Mouse (Mus musculus) lung, embryonic 15.5 days (tissue): Measurements from ENCODE around the gene Tcp10a. TPM values are rescaled to one million over a fixed set of nuclear protein-coding genes. Genes with fewer than 3 reads are reported as not detected.
"Not testable (repeated sequence)": the region's sequence is repeated elsewhere in the genome, so short reads cannot be mapped to it uniquely, and the experiment has no call there.

Source experiments
- ATAC-seq: fragments of 200-750 bp; cut with Nextera tagmentation; 2 replicates; pipeline ENCODE4 v1.8.0; 2017; ENCODE audit warnings: moderate number of reproducible peaks, borderline replicate concordance; ENCODE audit not compliant: low FRiP score, low TSS enrichment; ENCODE audit errors: extremely low read depth
- H3K27ac ChIP-seq: fragments of 300-500 bp; sonication (generic); 2 replicates; pipeline ENCODE4 v1.5.1; 2015; ENCODE audit warnings: moderate library complexity, mild to moderate bottlenecking, inconsistent platforms
- H3K27me3 ChIP-seq: fragments of 300-500 bp; sonication (generic); 2 replicates; pipeline ENCODE4 v1.6.1; 2015; ENCODE audit warnings: inconsistent platforms
- H3K36me3 ChIP-seq: fragments of 300-500 bp; sonication (generic); 2 replicates; pipeline ENCODE4 v1.6.1; 2015; ENCODE audit warnings: inconsistent platforms
- H3K4me1 ChIP-seq: fragments of 300-500 bp; sonication (generic); 2 replicates; pipeline ENCODE4 v1.6.1; 2015; ENCODE audit warnings: inconsistent platforms
- H3K4me2 ChIP-seq: fragments of 300-500 bp; sonication (generic); 2 replicates; pipeline ENCODE4 v1.6.1; 2015; ENCODE audit warnings: inconsistent platforms, mild to moderate bottlenecking, moderate library complexity
- H3K4me3 ChIP-seq: fragments of 300-500 bp; sonication (generic); 2 replicates; pipeline ENCODE4 v1.5.1; 2015; ENCODE audit warnings: mild to moderate bottlenecking, inconsistent platforms
- H3K9ac ChIP-seq: fragments of 300-500 bp; sonication (generic); 2 replicates; pipeline ENCODE4 v1.6.1; 2015; ENCODE audit warnings: inconsistent platforms
- H3K9me3 ChIP-seq: fragments of 300-500 bp; sonication (generic); 2 replicates; pipeline ENCODE4 v1.6.1; 2016; ENCODE audit warnings: inconsistent platforms
- WGBS: fragments of 180-500 bp; shearing (Covaris S2); methylation state at CpG from one replicate; pipeline ENCODE4 v1.1.7; 2015; 5-methylcytosine and 5-hydroxymethylcytosine counted together
- polyA plus RNA-seq: library from polyadenylated mRNA; unstranded; fragments of >200 nt; fragmentation: Nextera tagmentation; extraction: Ambion mirVana; gene quantifications from 2 replicates; pipeline ENCODE4 v1.2.1, GENCODE M21; 2015

The Tcp10a gene
- polyA plus RNA-seq, 1 experiment from 2014 or later: 0.09 TPM

DNA sequence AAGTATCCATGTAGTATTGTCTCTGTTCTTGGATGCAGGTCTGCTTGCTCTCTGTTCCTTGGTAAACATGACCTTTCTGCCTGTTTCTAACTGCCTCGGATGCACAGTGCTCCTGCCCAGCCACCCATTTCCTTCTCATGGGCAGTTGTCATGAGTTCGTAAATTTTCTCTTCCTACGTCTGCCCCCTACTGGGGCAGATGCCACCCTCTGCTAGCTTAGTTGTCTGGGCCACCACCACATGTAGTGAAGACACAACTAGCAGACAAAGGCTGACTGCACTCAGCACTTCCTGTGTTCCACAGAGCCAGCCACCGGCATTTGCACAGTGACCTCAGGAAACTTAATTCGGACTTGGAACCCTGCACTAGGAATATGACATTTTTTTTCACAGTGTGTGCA is 8.3 kb downstream of the Tcp10a start:
- not testable (repeated sequence) for H3K9me3 ChIP-seq, ATAC-seq, H3K4me1 ChIP-seq, H3K4me3 ChIP-seq, H3K9ac ChIP-seq, H3K27ac ChIP-seq, H3K27me3 ChIP-seq, H3K4me2 ChIP-seq, H3K36me3 ChIP-seq
- 61% methylated on average over 3 of the region's 5 CpGs for WGBS

DNA sequence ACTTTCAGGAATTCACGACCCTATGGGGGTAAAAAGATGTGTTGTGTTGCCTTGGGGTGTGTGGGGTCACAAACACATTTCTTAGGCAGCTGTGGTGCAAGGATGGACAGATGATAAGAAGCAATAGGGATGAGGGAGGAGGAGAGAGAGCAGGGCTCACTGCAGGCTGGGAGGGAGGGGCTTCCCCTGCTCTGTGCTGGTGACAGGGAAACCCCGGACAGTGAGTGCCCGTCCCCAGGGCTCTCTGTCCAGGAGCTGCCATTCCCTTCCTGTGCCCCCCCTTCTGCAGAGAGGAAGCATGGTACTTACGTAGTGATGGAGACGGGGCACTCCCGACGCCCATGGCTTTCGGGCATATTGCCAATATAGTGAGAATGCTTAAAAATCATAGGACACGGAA is 12.9 kb downstream of the Tcp10a start:
- H3K4me1 ChIP-seq, H3K9me3 ChIP-seq, H3K27me3 ChIP-seq, H3K27ac ChIP-seq, H3K36me3 ChIP-seq, H3K4me2 ChIP-seq, H3K9ac ChIP-seq, H3K4me3 ChIP-seq: not testable (repeated sequence)
- WGBS: 32% methylated on average over 9 of the region's 9 CpGs
- ATAC-seq: peak; percentile 64; the same call in 1 of the 2 replicates

- H3K36me3 ChIP-seq, H3K27ac ChIP-seq, ATAC-seq, H3K4me3 ChIP-seq, H3K4me1 ChIP-seq, H3K9me3 ChIP-seq, H3K4me2 ChIP-seq, H3K9ac ChIP-seq, H3K27me3 ChIP-seq: not testable (repeated sequence)
- WGBS: 58% methylated on average over 2 of the region's 3 CpGs
Observed at GRCm38 (mm10) chr17:7348765-7349164, 24.3 kb downstream of the Tcp10a start.

DNA sequence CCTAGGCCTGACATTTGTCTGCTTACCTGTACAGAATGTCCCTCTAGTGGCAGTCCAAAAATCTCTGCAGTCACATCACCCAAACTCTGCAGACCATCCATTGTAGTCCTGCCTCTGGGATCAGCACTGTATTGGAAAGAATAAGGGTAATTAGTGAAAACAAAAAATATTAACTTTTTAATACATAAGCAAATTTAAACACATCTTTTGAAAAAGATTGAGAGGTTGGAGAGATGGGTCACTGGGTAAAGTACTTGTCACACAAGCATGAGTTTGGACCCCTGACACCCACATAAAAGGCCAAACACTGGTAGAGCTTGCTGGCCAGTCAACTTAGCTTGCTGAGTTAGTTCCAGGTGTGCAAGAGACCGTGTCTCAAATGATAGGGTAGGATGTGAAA is 28.1 kb downstream of the Tcp10a start, which contains the start of gene Ttll2:
Gene Ttll2 (minus strand): TSS at position 101 of the 400 bp plus-strand sequence.
- not testable (repeated sequence) for H3K4me2 ChIP-seq, H3K9ac ChIP-seq, H3K27ac ChIP-seq, ATAC-seq, H3K27me3 ChIP-seq, H3K4me3 ChIP-seq, H3K4me1 ChIP-seq, H3K36me3 ChIP-seq, H3K9me3 ChIP-seq
- WGBS: 87% methylated on average over 1 of the region's 1 CpGs

GRCm38 (mm10) chr17:7359806-7360205 is 35.4 kb downstream of the Tcp10a start:
- H3K27me3 ChIP-seq, H3K4me3 ChIP-seq, ATAC-seq, H3K4me2 ChIP-seq, H3K4me1 ChIP-seq, H3K27ac ChIP-seq, H3K9me3 ChIP-seq, H3K9ac ChIP-seq, H3K36me3 ChIP-seq: not testable (repeated sequence)
- WGBS: 89% methylated on average over 4 of the region's 4 CpGs

DNA sequence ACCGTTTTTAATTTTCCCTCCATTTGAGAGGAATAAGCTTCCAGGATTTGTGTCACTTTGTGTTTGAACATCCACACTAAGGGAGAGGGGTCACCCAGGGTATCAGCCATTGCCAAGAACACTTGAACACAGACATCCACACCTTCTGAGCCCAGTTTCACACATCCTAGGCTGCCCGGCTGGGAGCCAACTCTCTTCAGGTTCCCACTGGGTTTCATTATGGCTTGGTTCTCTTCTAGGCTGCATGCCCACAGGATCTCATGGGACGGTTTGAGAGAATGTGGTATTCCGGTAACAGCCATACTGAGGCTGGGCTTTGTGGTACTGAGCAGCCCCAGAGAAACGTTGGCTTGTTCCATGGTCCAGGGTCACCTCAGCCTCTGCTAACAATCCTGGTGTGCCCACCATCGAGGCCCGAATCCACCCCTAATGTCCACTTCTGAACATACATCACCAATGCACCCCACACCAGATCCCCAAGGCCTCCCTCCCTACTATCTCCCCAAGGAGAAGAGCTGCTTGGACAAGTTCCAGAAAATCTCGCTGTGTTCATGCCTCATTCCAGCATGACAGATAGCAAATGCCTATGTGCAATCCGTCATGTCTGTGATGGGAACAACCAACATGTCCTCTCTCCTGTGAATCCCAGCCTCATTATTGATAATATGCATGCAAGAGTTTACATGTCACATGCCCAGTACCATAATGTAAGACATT is 36.5 kb downstream of the Tcp10a start:
- not testable (repeated sequence) for H3K9me3 ChIP-seq, H3K9ac ChIP-seq, ATAC-seq, H3K27ac ChIP-seq, H3K4me1 ChIP-seq, H3K4me3 ChIP-seq, H3K4me2 ChIP-seq, H3K27me3 ChIP-seq, H3K36me3 ChIP-seq
- 75% methylated on average over 9 of the region's 9 CpGs for WGBS

DNA sequence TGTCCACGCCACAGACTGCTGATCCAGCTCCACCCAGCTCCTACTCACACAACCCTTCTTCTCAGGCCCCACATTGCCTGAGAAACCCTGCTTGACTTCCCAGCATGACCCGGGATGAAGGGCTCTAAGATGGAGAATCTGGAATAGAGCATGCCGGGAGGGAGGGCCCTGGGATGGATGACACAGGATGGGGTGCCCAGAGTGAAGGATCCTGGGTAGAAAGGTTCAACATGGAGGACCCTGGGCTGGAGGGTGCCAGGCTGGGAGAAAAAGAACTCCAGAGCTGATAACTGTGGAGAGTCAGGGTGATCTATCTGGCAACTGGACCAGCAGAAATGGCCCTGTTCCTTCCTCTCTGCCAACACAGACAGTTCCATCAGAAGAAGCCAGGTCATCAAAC is 41.2 kb downstream of the Tcp10a start:
- H3K4me3 ChIP-seq, H3K27me3 ChIP-seq, H3K36me3 ChIP-seq, ATAC-seq, H3K4me1 ChIP-seq, H3K4me2 ChIP-seq, H3K9me3 ChIP-seq, H3K9ac ChIP-seq, H3K27ac ChIP-seq: not testable (repeated sequence)
- WGBS: no CpG with 5 or more reads among the region's 3 CpGs

DNA sequence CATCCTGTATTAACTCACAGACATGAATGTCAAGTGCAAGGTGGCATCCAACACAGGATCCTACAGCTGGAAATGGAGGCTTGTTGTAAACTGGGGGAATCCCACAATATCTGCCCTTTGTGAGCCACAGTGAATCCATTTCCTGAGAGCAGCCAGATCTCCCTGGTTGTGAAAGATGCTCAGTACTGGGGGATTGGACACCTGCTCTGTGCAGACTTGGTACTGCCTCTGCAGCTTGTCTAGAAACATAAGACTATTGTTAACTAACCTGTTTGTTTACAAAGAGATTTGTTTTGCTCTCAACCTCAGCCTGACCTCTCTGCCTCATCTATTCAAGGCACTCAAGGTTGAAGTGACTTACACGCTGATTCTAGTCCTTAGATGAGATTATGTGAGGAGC is 41.8 kb downstream of the Tcp10a start:
- not testable (repeated sequence) for H3K4me3 ChIP-seq, H3K4me2 ChIP-seq, H3K27me3 ChIP-seq, H3K4me1 ChIP-seq, ATAC-seq, H3K9ac ChIP-seq, H3K27ac ChIP-seq, H3K36me3 ChIP-seq, H3K9me3 ChIP-seq
- no CpG with 5 or more reads among the region's 1 CpGs for WGBS

DNA sequence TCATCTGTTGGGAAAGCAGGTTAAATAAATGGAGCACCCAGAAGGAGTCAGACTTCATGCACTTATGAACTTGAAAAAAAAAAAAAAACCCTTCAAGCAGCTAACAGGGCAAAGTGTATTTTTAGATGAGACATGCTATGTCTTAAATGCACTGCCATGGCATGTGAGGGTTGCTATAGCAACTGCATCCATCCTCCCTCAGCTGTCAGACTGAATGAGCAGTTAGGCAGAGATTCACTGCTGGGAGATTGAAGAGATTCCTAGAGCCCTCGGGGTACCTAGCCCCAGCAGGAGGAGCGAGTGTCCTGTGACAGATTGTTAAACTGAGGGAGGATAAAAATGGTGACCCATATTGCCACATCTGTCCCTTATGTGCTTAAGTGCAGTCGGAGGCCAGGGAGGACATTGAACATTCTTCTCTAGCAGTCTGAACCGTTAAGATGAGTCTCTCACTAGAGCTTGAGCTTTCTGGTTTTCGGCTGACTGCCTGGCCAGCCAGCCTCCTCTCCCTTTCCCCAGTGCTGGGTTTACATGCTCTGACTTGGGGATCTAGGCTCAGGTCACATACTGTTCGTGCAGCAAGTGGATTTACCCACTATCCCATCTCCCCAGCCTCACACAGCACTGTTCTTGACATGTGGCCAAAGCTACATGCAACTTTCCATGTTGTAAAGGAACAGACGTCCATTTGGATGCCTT is 42.4 kb downstream of the Tcp10a start:
- not testable (repeated sequence) for H3K4me3 ChIP-seq, H3K9me3 ChIP-seq, H3K27me3 ChIP-seq, H3K27ac ChIP-seq, H3K4me1 ChIP-seq, ATAC-seq, H3K36me3 ChIP-seq, H3K9ac ChIP-seq, H3K4me2 ChIP-seq
- 32% methylated on average over 5 of the region's 7 CpGs for WGBS

DNA sequence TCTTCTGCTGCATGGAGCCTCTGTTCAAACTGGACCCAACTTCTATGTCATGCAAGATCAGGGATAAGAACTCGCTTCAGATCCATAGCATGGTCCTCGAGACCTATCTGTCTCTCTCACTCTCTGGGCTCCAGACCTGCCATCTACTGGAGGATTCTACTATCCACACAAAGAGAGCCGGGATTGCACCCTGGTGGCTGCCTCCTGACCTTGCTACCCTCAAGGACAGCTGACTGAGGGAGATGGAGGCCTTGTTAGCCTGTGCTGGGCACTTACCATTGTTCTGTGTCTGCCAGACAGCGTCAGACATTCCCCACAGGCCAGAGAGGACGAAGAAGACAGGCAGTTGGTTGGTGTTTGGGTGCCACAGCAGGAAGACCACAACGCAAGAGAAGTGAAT is 45.0 kb downstream of the Tcp10a start:
- H3K36me3 ChIP-seq, H3K4me3 ChIP-seq, H3K4me2 ChIP-seq, H3K9me3 ChIP-seq, H3K4me1 ChIP-seq, H3K9ac ChIP-seq, ATAC-seq, H3K27ac ChIP-seq, H3K27me3 ChIP-seq: not testable (repeated sequence)
- WGBS: 56% methylated on average over 6 of the region's 6 CpGs

DNA sequence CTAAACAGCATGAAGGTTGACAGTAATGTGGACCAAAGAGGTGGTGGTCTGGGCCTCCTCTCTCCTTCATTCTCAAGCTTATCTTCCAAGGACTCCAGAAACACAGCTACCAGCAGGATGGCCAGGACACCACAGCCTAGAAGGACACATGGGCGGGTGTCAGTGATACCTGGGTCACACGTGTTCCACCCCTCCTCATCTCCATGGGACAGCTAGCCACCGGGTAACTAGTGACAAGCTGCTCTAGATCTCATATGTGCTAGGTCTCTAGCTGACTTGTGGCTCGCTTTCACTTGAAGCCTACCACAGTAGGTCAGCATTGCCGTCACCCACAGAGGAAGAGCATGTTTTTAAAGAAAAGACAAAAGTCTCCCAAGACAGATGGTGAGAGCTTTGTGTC is 47.4 kb downstream of the Tcp10a start, which contains the start of gene Gm49630:
Gene Gm49630 (minus strand): TSS at position 101 of the 400 bp plus-strand sequence.
- H3K4me2 ChIP-seq, H3K9me3 ChIP-seq, H3K4me1 ChIP-seq, H3K4me3 ChIP-seq, H3K9ac ChIP-seq, H3K27me3 ChIP-seq, H3K27ac ChIP-seq, H3K36me3 ChIP-seq, ATAC-seq: not testable (repeated sequence)
- WGBS: 63% methylated on average over 2 of the region's 5 CpGs

DNA sequence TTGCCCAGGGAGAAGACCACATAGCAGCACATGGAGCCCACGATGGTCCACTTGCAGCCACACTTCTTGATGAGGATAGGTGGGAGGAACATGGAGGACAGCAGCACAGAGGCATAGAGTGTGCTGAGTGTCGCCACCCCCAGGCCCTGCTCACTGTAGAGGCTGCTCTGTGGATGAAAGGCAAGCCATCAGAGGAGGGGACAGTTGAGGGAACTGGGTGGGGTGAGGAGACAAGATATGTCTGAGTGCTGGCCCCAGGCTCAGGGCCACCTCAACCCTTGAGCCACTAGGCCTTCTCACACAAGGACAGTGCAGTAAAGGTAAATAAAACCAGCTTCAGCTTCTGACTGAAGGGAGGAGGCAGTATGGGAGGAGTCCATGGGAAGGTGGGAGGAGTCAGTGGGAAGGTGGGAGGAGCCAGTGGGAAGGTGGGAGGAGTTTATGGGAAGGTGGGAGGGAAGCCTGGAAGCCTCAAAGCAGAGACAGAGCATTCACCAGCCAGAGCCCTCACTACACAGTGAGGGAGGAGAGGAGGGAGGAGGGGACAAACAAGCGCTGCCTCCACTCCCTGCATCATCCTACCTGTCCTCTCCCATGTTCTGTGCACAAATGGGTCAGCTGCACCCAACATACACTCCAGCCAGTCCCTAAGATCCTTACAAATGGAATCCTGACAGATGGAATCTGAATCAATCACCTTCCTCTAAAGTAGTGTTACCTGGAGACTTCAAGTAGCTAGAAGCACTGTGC is 52.7 kb downstream of the Tcp10a start:
- not testable (repeated sequence) for H3K4me2 ChIP-seq

More for the DNA sequence above, 52.7 kb downstream of the Tcp10a start:
- ATAC-seq: peak; percentile 36; the same call in 1 of the 2 replicates
- not testable (repeated sequence) for H3K27ac ChIP-seq, H3K36me3 ChIP-seq, H3K27me3 ChIP-seq, H3K9me3 ChIP-seq, H3K4me3 ChIP-seq, H3K4me1 ChIP-seq, H3K9ac ChIP-seq
- WGBS: 80% methylated on average over 1 of the region's 3 CpGs
